13 mouse cellular contexts compared by ENCODE assay signal in the genomic region with DNA sequence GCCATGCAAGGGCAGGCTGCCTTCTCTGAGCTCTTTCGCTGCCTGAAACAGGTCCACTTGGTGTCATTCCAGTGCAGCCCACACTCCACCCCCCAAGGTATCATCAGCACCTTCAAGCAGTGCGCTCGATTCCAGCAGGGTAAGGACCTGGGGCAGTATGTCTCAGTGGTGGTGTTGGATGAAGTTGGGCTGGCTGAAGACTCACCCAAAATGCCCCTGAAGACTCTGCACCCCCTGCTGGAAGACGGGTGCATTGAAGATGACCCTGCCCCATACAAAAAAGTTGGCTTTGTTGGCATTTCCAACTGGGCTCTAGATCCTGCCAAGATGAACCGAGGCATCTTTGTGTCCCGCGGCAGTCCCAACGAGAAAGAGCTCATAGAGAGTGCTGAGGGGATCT. TPM values are rescaled to one million over a fixed set of nuclear protein-coding genes. Genes with fewer than 3 reads are reported as not detected.
DNase-seq lines count a peak whose midpoint lies in the region; ATAC-seq and TF ChIP-seq lines count a peak whose summit lies in the region.
"Had no signal": no experiment of that assay in that cellular context is flagged by ENCODE, and none has a peak within 500 bp of the region (broad histone marks: within the 10 kb centered on the region; RNA-seq: fewer than 3 reads in every experiment).

No protein-coding gene starts in this region.

- no peak for TF ChIP-seq POLR2A in testis, adult 2 months (IDR thresholded peaks at IDR 0.05; ENCODE audit: control insufficient read depth, low read depth, low read length)

- no peaks in the 10 kb centered on the region for H3K9me3 ChIP-seq in intestine, postnatal 0 days (ENCODE audit: control insufficient read depth)
- no peaks in the 10 kb centered on the region for H3K9me3 ChIP-seq in intestine, embryonic 15.5 days
- H3K9me3 ChIP-seq: embryonic facial prominence, embryonic 15.5 days; stomach, embryonic 15.5 days had no signal

- no peaks in the 10 kb centered on the region for H3K4me1 ChIP-seq in intestine, postnatal 0 days (replicated peaks; ENCODE audit: control insufficient read depth, insufficient read depth, low read length)
- no peaks in the 10 kb centered on the region for H3K4me1 ChIP-seq in intestine, embryonic 15.5 days (replicated peaks)
- H3K4me1 ChIP-seq in testis, adult 2 months (ENCODE audit: control insufficient read depth, insufficient read depth, low read length) = no peaks in the 10 kb centered on the region
- H3K4me1 ChIP-seq: embryonic facial prominence, embryonic 15.5 days; stomach, embryonic 15.5 days had no signal

- no peaks in the 10 kb centered on the region for H3K27me3 ChIP-seq in intestine, postnatal 0 days (replicated peaks; ENCODE audit: control insufficient read depth, insufficient read depth, low read length)
- H3K27me3 ChIP-seq in intestine, embryonic 15.5 days (replicated peaks) = no peaks in the 10 kb centered on the region
- no peaks in the 10 kb centered on the region for H3K27me3 ChIP-seq in testis, adult 2 months (ENCODE audit: control insufficient read depth, insufficient read depth, low read length)
- H3K27me3 ChIP-seq: embryonic facial prominence, embryonic 15.5 days; stomach, embryonic 15.5 days had no signal

- peaks cover 97% of the 10 kb centered on the region for H3K36me3 ChIP-seq in intestine, postnatal 0 days (ENCODE audit: control insufficient read depth, insufficient read depth)
- peaks cover 13% of the 10 kb centered on the region for H3K36me3 ChIP-seq in intestine, embryonic 15.5 days
- H3K36me3 ChIP-seq in testis, adult 2 months (ENCODE audit: control insufficient read depth, insufficient read depth, low read length) = no peaks in the 10 kb centered on the region

- no peak overlapping the region for H3K9ac ChIP-seq in intestine, postnatal 0 days (ENCODE audit: low read depth, low read length)
- H3K9ac ChIP-seq in intestine, embryonic 15.5 days = no peak overlapping the region
- H3K9ac ChIP-seq: embryonic facial prominence, embryonic 15.5 days; stomach, embryonic 15.5 days had no signal

- DNase-seq in testis, postnatal 14 days (ENCODE audit: low spot score) = no peak
- no peak for DNase-seq in embryo, embryonic 11 days
- DNase-seq in right cerebral cortex, postnatal 4 days = no peak
- DNase-seq: adrenal gland, postnatal 36 days; cerebellum, adult 9-10 months; heart, adult 18-20 months; kidney, adult 18-20 months had no signal

- H3K27ac ChIP-seq in intestine, postnatal 0 days (ENCODE audit: low read depth, low read length) = no peak overlapping the region
- no peak overlapping the region for H3K27ac ChIP-seq in intestine, embryonic 15.5 days
- H3K27ac ChIP-seq in testis, adult 2 months (ENCODE audit: control insufficient read depth, insufficient read depth, low read depth, low read length) = no peak overlapping the region
- H3K27ac ChIP-seq: embryonic facial prominence, embryonic 15.5 days; stomach, embryonic 15.5 days had no signal

- no peak overlapping the region for H3K4me3 ChIP-seq in intestine, postnatal 0 days (ENCODE audit: low read depth, low read length)
- H3K4me3 ChIP-seq in intestine, embryonic 15.5 days (replicated peaks) = no peak overlapping the region
- no peak overlapping the region for H3K4me3 ChIP-seq in testis, adult 2 months (ENCODE audit: control insufficient read depth, low read depth, low read length)
- H3K4me3 ChIP-seq: embryonic facial prominence, embryonic 15.5 days; stomach, embryonic 15.5 days had no signal

- ATAC-seq in intestine, postnatal 0 days = no peak
- ATAC-seq in intestine, embryonic 15.5 days = no peak
- 0 out of 2 replicates have a peak, but pooled peaks have one; percentile 40 for ATAC-seq in common myeloid progenitor, adult 5-6 weeks (replicated peaks; ENCODE audit: low read depth, poor library complexity, severe bottlenecking)

- WGBS in intestine, postnatal 0 days = 93% methylated on average over 8 of the region's 8 CpGs
- WGBS in intestine, embryonic 15.5 days = 91% methylated on average over 8 of the region's 8 CpGs

- no peak overlapping the region for H3K4me2 ChIP-seq in intestine, postnatal 0 days (replicated peaks; ENCODE audit: low read depth)
- no peak overlapping the region for H3K4me2 ChIP-seq in intestine, embryonic 15.5 days (replicated peaks)
- H3K4me2 ChIP-seq: embryonic facial prominence, embryonic 15.5 days; stomach, embryonic 15.5 days had no signal

- peak; percentile 49 for TF ChIP-seq CTCF in intestine, postnatal 0 days (IDR thresholded peaks at IDR 0.05; ENCODE audit: low read depth)
- 0 out of 2 replicates have a peak, but pooled peaks have one; percentile 2 for TF ChIP-seq CTCF in testis, adult 2 months (IDR thresholded peaks at IDR 0.05; ENCODE audit: control insufficient read depth, insufficient read depth, insufficient replicate concordance, low read depth, low read length)

RNA-seq across cellular contexts. Expression of gene Endov, which starts 48.9 kb away (rescaled TPM):
- 8.4 and 10.6 TPM in 2 replicates for polyA plus RNA-seq in intestine, postnatal 0 days (2015; fragmentation: Nextera tagmentation; extraction: Ambion mirVana)
- 15.5 and 15.6 TPM in 2 replicates for polyA plus RNA-seq in intestine, embryonic 15.5 days (2015; fragmentation: Nextera tagmentation; extraction: Ambion mirVana)
- polyA plus RNA-seq in testis, adult 2 months (2012; rRNA removed) = 11.4 and 12.8 TPM in 2 replicates
- total RNA-seq in common myeloid progenitor, adult 5-6 weeks (2017) = 5.7 and 14.6 TPM in 2 replicates

RNA-seq across cellular contexts. Expression of gene Rnf213, which starts 49.3 kb away (rescaled TPM):
- polyA plus RNA-seq in intestine, postnatal 0 days (2015; fragmentation: Nextera tagmentation; extraction: Ambion mirVana) = 23.1 and 23.2 TPM in 2 replicates
- 8.3 and 9.2 TPM in 2 replicates for polyA plus RNA-seq in intestine, embryonic 15.5 days (2015; fragmentation: Nextera tagmentation; extraction: Ambion mirVana)
- 3.9 and 4.5 TPM in 2 replicates for polyA plus RNA-seq in testis, adult 2 months (2012; rRNA removed)
- total RNA-seq in common myeloid progenitor, adult 5-6 weeks (2017) = 74.5 and 78.2 TPM in 2 replicates
